Mouse (Mus musculus): Measurements from ENCODE around the gene P3h2. TPM values are rescaled to one million over a fixed set of nuclear protein-coding genes. Genes with fewer than 3 reads are reported as not detected.
A peak's percentile ranks its signal among the peaks of the same experiment; 100 is the strongest.

The P3h2 gene
- polyA plus RNA-seq, 1 experiment from 2014 or later: 5.3 TPM

DNA sequence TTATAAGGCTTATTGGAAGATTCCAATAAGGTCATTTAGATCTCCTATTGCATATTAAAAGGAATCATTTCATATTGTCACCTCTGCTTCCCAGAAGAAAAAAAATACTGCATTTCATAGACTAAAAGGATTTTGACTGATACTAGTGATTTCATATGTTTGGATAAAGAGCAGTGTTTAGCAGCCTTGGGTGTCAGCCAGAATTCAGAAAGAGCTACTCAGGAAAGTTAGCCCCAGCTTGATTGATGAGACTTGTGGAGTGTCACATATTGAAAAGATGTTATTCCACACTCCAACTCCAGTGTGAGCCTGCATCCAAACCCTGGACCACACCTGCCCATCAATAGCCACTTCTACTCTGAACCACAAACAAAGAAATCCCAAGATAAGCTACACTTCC lies 23.2 kb downstream of the P3h2 start:
- H3K9me3 ChIP-seq (ENCODE audit: control insufficient read depth, low read length): no peaks in the 10 kb centered on the region
- ATAC-seq (ENCODE audit: insufficient number of reproducible peaks, low FRiP score, low TSS enrichment, low read depth) (no peak), DNase-seq (ENCODE audit: low spot score) (no peak)
- H3K9ac ChIP-seq (ENCODE audit: low read length): no peak overlapping the region
- H3K4me2 ChIP-seq (ENCODE audit: low read depth, severe bottlenecking): no peak overlapping the region
- no peak overlapping the region for H3K4me3 ChIP-seq (ENCODE audit: low read depth, low read length)
- no peaks in the 10 kb centered on the region for H3K36me3 ChIP-seq (ENCODE audit: control insufficient read depth, insufficient read depth, low read length)
- no peaks in the 10 kb centered on the region for H3K27me3 ChIP-seq (ENCODE audit: control insufficient read depth, insufficient read depth, low read length)
- H3K4me1 ChIP-seq (ENCODE audit: control insufficient read depth, insufficient read depth, low read length): peaks cover 10% of the 10 kb centered on the region; the same call in 1 of the 2 replicates
- H3K27ac ChIP-seq (replicated peaks; ENCODE audit: low read depth, low read length): no peak overlapping the region

DNA sequence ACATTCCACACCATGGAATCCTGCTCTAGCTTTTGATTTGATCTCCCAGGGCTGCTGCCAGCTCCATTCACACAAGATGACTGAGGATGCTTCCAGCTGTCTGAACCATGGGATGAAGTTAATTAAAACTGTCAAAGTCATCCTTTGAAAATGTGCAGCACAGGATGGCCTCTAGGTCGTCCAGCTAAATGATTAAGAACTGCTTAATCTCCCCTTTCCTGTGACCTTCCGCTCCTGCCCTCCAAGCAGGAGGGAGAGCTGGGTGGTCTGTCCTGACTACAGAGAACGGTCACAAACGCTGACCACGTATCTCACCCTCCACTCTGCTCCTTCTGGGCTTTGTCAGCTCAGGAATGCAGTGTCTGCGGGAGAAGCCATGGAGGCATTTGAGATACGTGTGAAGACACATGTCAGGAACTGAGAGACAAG lies 26.6 kb downstream of the P3h2 start:
- Histone ChIP-seq H3K9ac (ENCODE audit: low read length) (no peak overlapping the region), H3K27ac (replicated peaks; ENCODE audit: low read depth, low read length) (no peak overlapping the region), H3K9me3 (ENCODE audit: control insufficient read depth, low read length) (no peaks in the 10 kb centered on the region), H3K36me3 (ENCODE audit: control insufficient read depth, insufficient read depth, low read length) (no peaks in the 10 kb centered on the region), H3K4me1 (ENCODE audit: control insufficient read depth, insufficient read depth, low read length) (peaks cover 10% of the 10 kb centered on the region; the same call in 1 of the 2 replicates), H3K27me3 (ENCODE audit: control insufficient read depth, insufficient read depth, low read length) (no peaks in the 10 kb centered on the region), H3K4me2 (ENCODE audit: low read depth, severe bottlenecking) (no peak overlapping the region), H3K4me3 (ENCODE audit: low read depth, low read length) (no peak overlapping the region)
- no peak for ATAC-seq (ENCODE audit: insufficient number of reproducible peaks, low FRiP score, low TSS enrichment, low read depth)
- DNase-seq (ENCODE audit: low spot score): no peak
- 8% methylated on average over 7 of the region's 7 CpGs for WGBS

DNA sequence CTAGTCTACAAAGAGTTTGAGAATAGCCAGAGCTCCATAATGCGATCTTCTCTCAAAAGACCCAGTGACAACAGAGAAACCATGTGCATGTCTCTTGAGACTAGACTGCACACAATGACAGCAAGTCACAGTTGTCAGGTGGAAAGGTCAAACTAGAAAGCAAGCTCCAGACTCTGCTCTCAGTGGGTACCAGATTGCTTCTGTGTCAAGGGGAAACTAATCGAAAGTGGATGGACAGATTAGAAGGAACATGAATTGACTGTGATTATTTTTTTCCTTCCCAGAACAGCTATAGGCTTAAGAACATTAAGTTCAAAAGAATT lies 27.5 kb downstream of the P3h2 start:
- 0 out of 2 replicates have a peak overlapping the region, but pooled peaks have one; percentile 13 for H3K4me2 ChIP-seq (ENCODE audit: low read depth, severe bottlenecking)
- H3K27ac ChIP-seq (replicated peaks; ENCODE audit: low read depth, low read length): no peak overlapping the region
- peaks cover 10% of the 10 kb centered on the region; the same call in 1 of the 2 replicates for H3K4me1 ChIP-seq (ENCODE audit: control insufficient read depth, insufficient read depth, low read length)
- no peak overlapping the region for H3K4me3 ChIP-seq (ENCODE audit: low read depth, low read length)
- 17% methylated on average over 2 of the region's 2 CpGs for WGBS
- H3K9me3 ChIP-seq (ENCODE audit: control insufficient read depth, low read length): no peaks in the 10 kb centered on the region
- no peaks in the 10 kb centered on the region for H3K36me3 ChIP-seq (ENCODE audit: control insufficient read depth, insufficient read depth, low read length)
- peak; percentile 25 for DNase-seq (ENCODE audit: low spot score)
- no peak for ATAC-seq (ENCODE audit: insufficient number of reproducible peaks, low FRiP score, low TSS enrichment, low read depth)
- no peaks in the 10 kb centered on the region for H3K27me3 ChIP-seq (ENCODE audit: control insufficient read depth, insufficient read depth, low read length)
- no peak overlapping the region for H3K9ac ChIP-seq (ENCODE audit: low read length)

DNA sequence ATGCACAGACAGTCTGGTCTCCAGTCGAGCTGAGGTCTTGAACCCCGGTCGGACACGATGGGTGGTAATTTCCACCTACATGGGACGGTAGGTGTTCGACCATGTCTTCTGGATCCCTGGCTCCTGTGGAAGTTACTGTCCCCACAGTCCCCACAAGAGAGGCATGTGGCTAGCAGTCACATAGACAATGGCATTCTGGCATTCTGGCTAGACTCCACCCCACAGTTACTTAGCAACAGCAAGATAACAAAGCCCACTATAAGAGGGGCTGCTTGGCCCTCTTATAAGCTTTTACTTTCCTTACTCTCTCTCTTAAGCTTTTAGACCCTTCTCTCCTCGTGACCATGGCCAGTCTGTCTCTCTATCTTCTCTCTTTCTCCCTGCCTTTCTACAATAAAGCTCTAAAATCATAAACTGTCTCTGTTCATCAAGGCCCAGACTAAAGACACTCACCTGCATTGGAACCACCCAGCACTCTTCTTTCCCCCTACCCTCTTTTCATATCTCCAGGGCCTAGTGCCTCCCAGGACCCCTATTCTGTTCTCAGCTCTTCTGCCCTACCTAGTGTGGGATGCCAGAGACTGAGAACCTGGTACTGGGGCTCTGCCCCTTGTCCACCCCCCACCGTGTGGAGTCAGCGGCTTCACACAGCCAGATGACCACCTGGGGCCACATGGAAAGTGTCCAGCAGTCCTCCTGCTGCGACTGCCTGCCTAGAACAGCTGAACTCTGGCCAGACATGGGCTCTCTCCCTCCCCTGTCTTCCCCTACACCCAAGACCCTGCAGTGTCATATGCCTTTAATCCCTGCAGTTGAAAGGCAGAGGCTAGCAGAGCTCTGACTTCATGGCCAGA lies 28.1 kb downstream of the P3h2 start:
- DNase-seq (ENCODE audit: low spot score) (no peak), ATAC-seq (ENCODE audit: insufficient number of reproducible peaks, low FRiP score, low TSS enrichment, low read depth) (no peak)
- no peak overlapping the region for H3K27ac ChIP-seq (replicated peaks; ENCODE audit: low read depth, low read length)
- H3K9me3 ChIP-seq (ENCODE audit: control insufficient read depth, low read length): no peaks in the 10 kb centered on the region
- H3K4me2 ChIP-seq (ENCODE audit: low read depth, severe bottlenecking): 0 out of 2 replicates have a peak overlapping the region, but pooled peaks have one; percentile 13
- 64% methylated on average over 10 of the region's 10 CpGs for WGBS
- H3K9ac ChIP-seq (ENCODE audit: low read length): no peak overlapping the region
- no peaks in the 10 kb centered on the region for H3K27me3 ChIP-seq (ENCODE audit: control insufficient read depth, insufficient read depth, low read length)
- H3K4me3 ChIP-seq (ENCODE audit: low read depth, low read length): no peak overlapping the region
- no peaks in the 10 kb centered on the region for H3K36me3 ChIP-seq (ENCODE audit: control insufficient read depth, insufficient read depth, low read length)
- peaks cover 10% of the 10 kb centered on the region; the same call in 1 of the 2 replicates for H3K4me1 ChIP-seq (ENCODE audit: control insufficient read depth, insufficient read depth, low read length)

DNA sequence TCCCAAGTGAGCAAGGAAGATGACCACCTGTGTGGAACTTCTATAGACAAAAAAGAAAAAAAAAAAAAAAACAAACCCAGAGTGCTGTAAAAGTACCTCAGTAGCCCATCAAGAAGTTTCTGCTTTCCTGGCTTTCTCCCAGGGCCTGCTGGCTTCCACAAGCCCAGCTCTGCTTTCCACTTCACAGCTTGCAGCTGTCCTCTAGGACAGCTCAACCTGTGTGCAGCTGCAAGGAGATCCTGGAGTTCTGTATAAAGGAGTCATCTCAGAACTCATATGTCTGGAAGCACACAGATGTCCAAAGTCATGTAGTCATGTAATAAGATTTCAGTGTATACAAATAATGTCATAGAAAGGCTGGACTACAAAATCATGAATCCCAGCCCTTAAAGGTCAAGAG lies 30.5 kb downstream of the P3h2 start:
- no peak overlapping the region for H3K4me2 ChIP-seq (ENCODE audit: low read depth, severe bottlenecking)
- H3K4me1 ChIP-seq (ENCODE audit: control insufficient read depth, insufficient read depth, low read length): peaks cover 10% of the 10 kb centered on the region; the same call in 1 of the 2 replicates
- DNase-seq (ENCODE audit: low spot score) (no peak), ATAC-seq (ENCODE audit: insufficient number of reproducible peaks, low FRiP score, low TSS enrichment, low read depth) (no peak)
- H3K27me3 ChIP-seq (ENCODE audit: control insufficient read depth, insufficient read depth, low read length): no peaks in the 10 kb centered on the region
- H3K9me3 ChIP-seq (ENCODE audit: control insufficient read depth, low read length): no peaks in the 10 kb centered on the region
- H3K27ac ChIP-seq (replicated peaks; ENCODE audit: low read depth, low read length): no peak overlapping the region
- H3K36me3 ChIP-seq (ENCODE audit: control insufficient read depth, insufficient read depth, low read length): no peaks in the 10 kb centered on the region
- no peak overlapping the region for H3K9ac ChIP-seq (ENCODE audit: low read length)
- no peak overlapping the region for H3K4me3 ChIP-seq (ENCODE audit: low read depth, low read length)

DNA sequence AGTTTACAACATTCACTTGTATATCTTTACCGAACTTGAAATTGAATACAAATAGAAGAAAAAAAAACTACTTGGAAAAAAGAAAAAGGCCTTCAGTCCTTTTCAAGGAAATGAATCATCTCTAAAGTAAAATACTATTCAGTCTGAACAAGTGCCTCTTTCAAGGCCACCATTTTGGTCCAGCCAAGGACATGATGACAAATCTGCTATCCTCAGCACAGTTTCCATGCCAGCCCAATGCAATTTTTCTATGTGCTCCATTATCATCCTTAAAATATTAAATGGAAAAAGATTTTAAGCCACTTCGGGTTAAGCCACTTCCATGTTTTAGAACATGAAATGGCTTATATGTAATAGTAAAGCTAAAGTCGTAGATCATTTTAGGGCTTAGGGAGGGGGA lies 35.2 kb downstream of the P3h2 start:
- Histone ChIP-seq H3K4me3 (ENCODE audit: low read depth, low read length) (no peak overlapping the region), H3K9ac (ENCODE audit: low read length) (no peak overlapping the region), H3K36me3 (ENCODE audit: control insufficient read depth, insufficient read depth, low read length) (no peaks in the 10 kb centered on the region), H3K4me1 (ENCODE audit: control insufficient read depth, insufficient read depth, low read length) (no peaks in the 10 kb centered on the region), H3K4me2 (ENCODE audit: low read depth, severe bottlenecking) (no peak overlapping the region), H3K27ac (replicated peaks; ENCODE audit: low read depth, low read length) (no peak overlapping the region), H3K9me3 (ENCODE audit: control insufficient read depth, low read length) (no peaks in the 10 kb centered on the region), H3K27me3 (ENCODE audit: control insufficient read depth, insufficient read depth, low read length) (no peaks in the 10 kb centered on the region)
- DNase-seq (ENCODE audit: low spot score) (no peak), ATAC-seq (ENCODE audit: insufficient number of reproducible peaks, low FRiP score, low TSS enrichment, low read depth) (no peak)
- WGBS: 88% methylated on average over 3 of the region's 3 CpGs

DNA sequence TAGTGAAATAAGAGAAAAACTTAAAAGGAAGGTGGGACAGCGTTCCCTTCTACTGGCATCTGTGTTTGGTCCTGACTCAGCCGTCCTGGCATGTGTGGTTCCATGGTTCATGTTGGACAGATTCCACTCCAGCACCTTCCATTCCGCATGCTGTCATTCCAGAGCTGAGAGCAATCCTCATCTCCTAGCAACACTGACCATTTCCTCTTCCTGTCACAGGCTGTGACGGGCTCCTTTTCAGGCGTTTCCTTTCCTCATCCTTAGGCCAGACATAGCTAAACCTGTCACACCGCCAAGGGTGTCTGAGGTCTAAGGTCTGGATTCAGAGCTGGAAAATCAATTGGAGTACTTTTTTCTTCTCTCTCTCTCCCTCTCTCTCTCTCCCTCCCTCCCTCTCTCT lies 40.5 kb downstream of the P3h2 start:
- Histone ChIP-seq H3K27ac (replicated peaks; ENCODE audit: low read depth, low read length) (no peak overlapping the region), H3K4me2 (ENCODE audit: low read depth, severe bottlenecking) (no peak overlapping the region), H3K4me1 (ENCODE audit: control insufficient read depth, insufficient read depth, low read length) (no peaks in the 10 kb centered on the region), H3K27me3 (ENCODE audit: control insufficient read depth, insufficient read depth, low read length) (no peaks in the 10 kb centered on the region), H3K9ac (ENCODE audit: low read length) (no peak overlapping the region), H3K36me3 (ENCODE audit: control insufficient read depth, insufficient read depth, low read length) (no peaks in the 10 kb centered on the region), H3K9me3 (ENCODE audit: control insufficient read depth, low read length) (no peaks in the 10 kb centered on the region), H3K4me3 (ENCODE audit: low read depth, low read length) (no peak overlapping the region)
- WGBS: 66% methylated on average over 6 of the region's 6 CpGs
- no peak for DNase-seq (ENCODE audit: low spot score)
- ATAC-seq (ENCODE audit: insufficient number of reproducible peaks, low FRiP score, low TSS enrichment, low read depth): no peak

DNA sequence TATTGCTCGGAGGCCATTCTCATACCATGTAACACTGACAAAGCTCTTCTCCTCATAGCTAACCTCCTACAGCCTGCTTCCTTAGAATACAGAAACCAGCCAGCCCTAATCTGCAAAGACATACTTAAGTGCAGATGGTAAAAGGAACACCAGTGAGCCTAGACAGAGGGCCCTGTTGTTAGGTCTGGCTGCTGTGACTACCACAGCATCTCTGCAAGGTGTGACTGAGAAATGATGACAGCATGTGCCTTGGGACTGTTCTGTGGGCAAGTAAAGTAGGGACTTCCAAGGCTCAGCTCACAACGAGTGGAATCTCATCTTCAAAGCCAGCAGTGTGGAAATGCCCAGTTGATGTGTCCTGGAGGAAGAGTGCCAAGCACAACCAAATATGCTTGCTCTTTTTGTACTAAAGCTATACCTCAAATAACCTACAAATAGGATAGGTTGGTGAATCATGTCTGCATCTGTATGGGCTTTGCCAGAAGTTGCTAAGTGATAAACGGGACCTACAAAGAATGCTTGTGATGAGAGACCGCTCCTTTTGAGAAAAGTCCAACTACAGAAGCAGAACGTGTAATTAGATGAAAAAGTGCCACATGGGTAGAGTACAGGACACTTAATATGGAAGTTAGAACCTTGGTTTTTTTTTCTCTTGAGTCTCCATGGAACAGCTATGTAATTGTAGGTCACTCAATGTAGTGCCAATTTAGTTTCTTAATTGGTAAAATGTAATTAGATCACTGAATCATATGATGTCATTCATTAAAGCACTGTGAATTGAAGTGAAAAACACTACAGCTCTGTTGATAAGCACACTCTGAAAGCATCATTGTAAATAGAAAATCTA lies 45.1 kb downstream of the P3h2 start:
- no peak for DNase-seq (ENCODE audit: low spot score)
- WGBS: 77% methylated on average over 5 of the region's 5 CpGs
- no peak overlapping the region for H3K27ac ChIP-seq (replicated peaks; ENCODE audit: low read depth, low read length)

More for the DNA sequence above, 45.1 kb downstream of the P3h2 start:
- Histone ChIP-seq H3K4me1 (ENCODE audit: control insufficient read depth, insufficient read depth, low read length) (no peaks in the 10 kb centered on the region), H3K4me3 (ENCODE audit: low read depth, low read length) (no peak overlapping the region), H3K36me3 (ENCODE audit: control insufficient read depth, insufficient read depth, low read length) (no peaks in the 10 kb centered on the region), H3K9ac (ENCODE audit: low read length) (no peak overlapping the region), H3K27me3 (ENCODE audit: control insufficient read depth, insufficient read depth, low read length) (no peaks in the 10 kb centered on the region), H3K9me3 (ENCODE audit: control insufficient read depth, low read length) (no peaks in the 10 kb centered on the region), H3K4me2 (ENCODE audit: low read depth, severe bottlenecking) (no peak overlapping the region)
- no peak for ATAC-seq (ENCODE audit: insufficient number of reproducible peaks, low FRiP score, low TSS enrichment, low read depth)

All from limb, embryonic 11.5 days (tissue).